Mouse (Mus musculus): ENCODE results near the gene Fam57b. TPM values are rescaled to one million over a fixed set of nuclear protein-coding genes. Genes with fewer than 3 reads are reported as not detected.

The Fam57b gene
- polyA plus RNA-seq, 1 experiment from 2014 or later, result 1.1 TPM

DNA sequence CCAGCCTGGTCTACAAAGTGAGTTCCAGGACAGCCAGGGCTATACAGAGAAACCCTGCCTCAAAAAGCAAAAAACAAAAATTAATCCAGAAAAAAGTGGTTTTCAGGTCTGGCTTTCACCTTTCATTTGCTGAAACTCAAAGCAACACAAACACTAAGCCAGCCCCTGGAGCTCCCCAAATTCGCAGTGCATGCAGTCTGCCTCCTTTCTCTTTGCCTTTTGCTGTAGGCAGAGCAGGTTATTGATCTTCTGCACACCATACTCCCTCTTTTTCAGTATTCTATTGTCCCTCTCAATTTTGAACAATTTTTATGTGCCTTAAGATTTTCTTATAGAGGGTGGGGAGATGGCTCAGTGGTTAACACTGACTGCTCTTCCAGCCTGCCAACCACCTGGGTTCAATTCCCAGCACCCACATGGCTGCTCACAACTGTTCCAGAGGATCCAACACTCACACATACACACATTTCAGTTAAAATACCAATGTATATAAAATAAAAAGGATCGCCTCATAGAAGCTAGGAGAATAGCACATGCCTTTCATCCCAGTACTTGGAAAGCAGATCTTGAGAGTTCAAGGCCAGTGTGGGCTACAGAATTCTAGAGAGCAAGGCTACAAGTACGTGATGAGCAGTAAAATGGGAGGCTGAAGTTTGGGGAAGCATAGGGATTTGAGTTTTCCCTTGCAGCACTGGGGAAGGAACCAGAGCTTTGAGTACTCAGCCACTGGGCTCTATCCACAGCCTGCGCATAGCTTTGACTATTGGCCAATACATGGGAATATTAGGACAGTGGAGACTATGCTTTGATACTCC is 3.8 kb upstream of the Fam57b start:
- Histone ChIP-seq H3K4me2 (ENCODE audit: low read depth, low read length) (no peak overlapping the region), H3K4me3 (ENCODE audit: low read depth, low read length) (no peak overlapping the region), H3K27me3 (replicated peaks; ENCODE audit: control insufficient read depth, insufficient read depth, low read length) (no peaks in the 10 kb centered on the region), H3K36me3 (ENCODE audit: control insufficient read depth, insufficient read depth, low read length) (peaks cover 51% of the 10 kb centered on the region), H3K4me1 (ENCODE audit: control insufficient read depth, insufficient read depth, low read length) (peaks cover 11% of the 10 kb centered on the region), H3K9me3 (ENCODE audit: control insufficient read depth, low read length) (no peaks in the 10 kb centered on the region), H3K27ac (replicated peaks; ENCODE audit: low read depth, low read length) (peak overlapping the region; percentile 96), H3K9ac (ENCODE audit: low read depth, low read length) (no peak overlapping the region)
- 70% methylated on average over 4 of the region's 4 CpGs for WGBS
- DNase-seq (ENCODE audit: low spot score) (no peak), ATAC-seq (ENCODE audit: low read depth) (no peak)

GRCm38 (mm10) chr7:126794271-126794605 is 3.2 kb upstream of the Fam57b start:
- ATAC-seq (ENCODE audit: low read depth), result no peak
- Histone ChIP-seq H3K4me1 (ENCODE audit: control insufficient read depth, insufficient read depth, low read length) (peaks cover 11% of the 10 kb centered on the region), H3K27me3 (replicated peaks; ENCODE audit: control insufficient read depth, insufficient read depth, low read length) (no peaks in the 10 kb centered on the region), H3K4me2 (ENCODE audit: low read depth, low read length) (no peak overlapping the region), H3K9ac (ENCODE audit: low read depth, low read length) (no peak overlapping the region), H3K9me3 (ENCODE audit: control insufficient read depth, low read length) (no peaks in the 10 kb centered on the region), H3K27ac (replicated peaks; ENCODE audit: low read depth, low read length) (no peak overlapping the region), H3K4me3 (ENCODE audit: low read depth, low read length) (no peak overlapping the region), H3K36me3 (ENCODE audit: control insufficient read depth, insufficient read depth, low read length) (peaks cover 45% of the 10 kb centered on the region)
- no peak for DNase-seq (ENCODE audit: low spot score)
- 72% methylated on average over 4 of the region's 4 CpGs for WGBS

DNA sequence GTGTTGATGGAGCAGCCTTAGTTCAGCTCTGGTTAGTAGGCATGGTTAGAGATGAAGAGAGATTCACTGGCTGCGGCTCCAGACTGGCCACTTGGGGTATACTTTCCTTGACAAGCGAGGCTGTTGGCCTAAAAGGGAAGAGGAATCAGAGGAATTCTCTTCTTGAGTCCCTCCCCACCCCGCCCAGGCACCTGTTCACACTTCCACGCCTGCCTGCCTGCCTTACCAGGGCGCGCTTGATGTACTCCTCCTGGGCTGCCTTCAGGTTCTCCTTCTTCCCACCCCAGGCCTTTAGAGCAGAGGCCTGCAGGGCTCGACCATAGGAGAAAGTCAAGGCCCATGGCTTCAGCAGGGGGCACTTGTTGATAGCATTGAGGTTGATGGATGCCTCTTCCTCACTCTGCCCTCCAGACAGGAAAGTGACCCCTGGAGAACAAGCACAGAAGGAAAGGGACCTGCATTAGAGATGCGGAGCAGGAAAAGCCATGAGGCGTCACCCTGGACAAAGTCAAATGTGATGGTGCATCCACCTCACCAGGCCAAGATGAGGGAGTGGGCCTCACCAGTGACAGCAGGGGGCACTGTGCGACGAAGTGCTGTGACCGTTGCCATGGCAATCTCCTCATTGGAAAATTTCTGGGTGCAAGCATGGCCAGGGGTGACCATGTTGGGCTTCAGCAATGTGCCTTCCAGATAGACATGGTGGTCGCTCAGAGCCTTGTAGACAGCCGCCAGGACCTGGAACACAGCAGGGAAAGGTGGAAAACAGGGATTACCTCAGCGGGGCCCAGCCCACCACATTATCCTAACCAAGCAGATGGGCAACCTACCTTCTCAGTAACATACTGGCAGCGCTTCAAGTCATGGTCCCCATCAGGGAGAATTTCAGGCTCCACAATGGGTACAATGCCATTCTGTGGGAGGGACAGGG is 1.8 kb upstream of the Fam57b start:
- H3K27me3 ChIP-seq (replicated peaks; ENCODE audit: control insufficient read depth, insufficient read depth, low read length), result no peaks in the 10 kb centered on the region
- no peak overlapping the region for H3K9ac ChIP-seq (ENCODE audit: low read depth, low read length)
- no peak overlapping the region for H3K4me2 ChIP-seq (ENCODE audit: low read depth, low read length)
- WGBS, result 85% methylated on average over 16 of the region's 16 CpGs
- peaks cover 38% of the 10 kb centered on the region for H3K36me3 ChIP-seq (ENCODE audit: control insufficient read depth, insufficient read depth, low read length)
- no peak for ATAC-seq (ENCODE audit: low read depth)
- H3K27ac ChIP-seq (replicated peaks; ENCODE audit: low read depth, low read length), result no peak overlapping the region
- H3K4me1 ChIP-seq (ENCODE audit: control insufficient read depth, insufficient read depth, low read length), result peaks cover 16% of the 10 kb centered on the region
- no peaks in the 10 kb centered on the region for H3K9me3 ChIP-seq (ENCODE audit: control insufficient read depth, low read length)
- H3K4me3 ChIP-seq (ENCODE audit: low read depth, low read length), result no peak overlapping the region
- no peak for DNase-seq (ENCODE audit: low spot score)

- Histone ChIP-seq H3K4me3 (ENCODE audit: low read depth, low read length) (0 out of 2 replicates have a peak overlapping the region, but pooled peaks have one; percentile 88), H3K9ac (ENCODE audit: low read depth, low read length) (0 out of 2 replicates have a peak overlapping the region, but pooled peaks have one; percentile 81), H3K36me3 (ENCODE audit: control insufficient read depth, insufficient read depth, low read length) (peaks cover 38% of the 10 kb centered on the region), H3K4me2 (ENCODE audit: low read depth, low read length) (peak overlapping the region; percentile 82), H3K27ac (replicated peaks; ENCODE audit: low read depth, low read length) (no peak overlapping the region), H3K9me3 (ENCODE audit: control insufficient read depth, low read length) (no peaks in the 10 kb centered on the region), H3K4me1 (ENCODE audit: control insufficient read depth, insufficient read depth, low read length) (peaks cover 11% of the 10 kb centered on the region), H3K27me3 (replicated peaks; ENCODE audit: control insufficient read depth, insufficient read depth, low read length) (no peaks in the 10 kb centered on the region)
- 72% methylated on average over 8 of the region's 8 CpGs for WGBS
- no peak for ATAC-seq (ENCODE audit: low read depth)
- DNase-seq (ENCODE audit: low spot score), result peak; percentile 34
Observed at GRCm38 (mm10) chr7:126796350-126796932, 1.0 kb upstream of the Fam57b start.

- peak overlapping the region; percentile 93 for H3K27ac ChIP-seq (replicated peaks; ENCODE audit: low read depth, low read length)
- DNase-seq (ENCODE audit: low spot score), result no peak
- peak overlapping the region; percentile 81 for H3K9ac ChIP-seq (ENCODE audit: low read depth, low read length)
- H3K9me3 ChIP-seq (ENCODE audit: control insufficient read depth, low read length), result no peaks in the 10 kb centered on the region
- under 1% methylated on average over 40 of the region's 40 CpGs for WGBS
- H3K4me2 ChIP-seq (ENCODE audit: low read depth, low read length), result peak overlapping the region; percentile 82
- H3K4me3 ChIP-seq (ENCODE audit: low read depth, low read length), result peak overlapping the region; percentile 88
- no peaks in the 10 kb centered on the region for H3K27me3 ChIP-seq (replicated peaks; ENCODE audit: control insufficient read depth, insufficient read depth, low read length)
- ATAC-seq (ENCODE audit: low read depth), result no peak
- peaks cover 11% of the 10 kb centered on the region for H3K4me1 ChIP-seq (ENCODE audit: control insufficient read depth, insufficient read depth, low read length)
- H3K36me3 ChIP-seq (ENCODE audit: control insufficient read depth, insufficient read depth, low read length), result peaks cover 38% of the 10 kb centered on the region
Observed at GRCm38 (mm10) chr7:126798127-126799049, 920 bp downstream of the Fam57b start.

GRCm38 (mm10) chr7:126799050-126799467 is 1.6 kb downstream of the Fam57b start:
- H3K4me3 ChIP-seq (ENCODE audit: low read depth, low read length), result peak overlapping the region; percentile 88
- DNase-seq (ENCODE audit: low spot score) (peak; percentile 99), ATAC-seq (ENCODE audit: low read depth) (peak; percentile 97)
- peaks cover 11% of the 10 kb centered on the region for H3K4me1 ChIP-seq (ENCODE audit: control insufficient read depth, insufficient read depth, low read length)
- H3K27ac ChIP-seq (replicated peaks; ENCODE audit: low read depth, low read length), result peak overlapping the region; percentile 99
- peak overlapping the region; percentile 82 for H3K4me2 ChIP-seq (ENCODE audit: low read depth, low read length)
- peak overlapping the region; percentile 84 for H3K9ac ChIP-seq (ENCODE audit: low read depth, low read length)
- H3K27me3 ChIP-seq (replicated peaks; ENCODE audit: control insufficient read depth, insufficient read depth, low read length), result no peaks in the 10 kb centered on the region
- WGBS, result 2% methylated on average over 10 of the region's 36 CpGs
- peaks cover 39% of the 10 kb centered on the region for H3K36me3 ChIP-seq (ENCODE audit: control insufficient read depth, insufficient read depth, low read length)
- no peaks in the 10 kb centered on the region for H3K9me3 ChIP-seq (ENCODE audit: control insufficient read depth, low read length)

GRCm38 (mm10) chr7:126799468-126800268 is 2.2 kb downstream of the Fam57b start:
- no peak for DNase-seq (ENCODE audit: low spot score)
- H3K36me3 ChIP-seq (ENCODE audit: control insufficient read depth, insufficient read depth, low read length), result peaks cover 38% of the 10 kb centered on the region
- WGBS, result under 1% methylated on average over 36 of the region's 38 CpGs

More at GRCm38 (mm10) chr7:126799468-126800268, 2.2 kb downstream of the Fam57b start:
- Histone ChIP-seq H3K27ac (replicated peaks; ENCODE audit: low read depth, low read length) (peak overlapping the region; percentile 99), H3K9ac (ENCODE audit: low read depth, low read length) (peak overlapping the region; percentile 84), H3K4me3 (ENCODE audit: low read depth, low read length) (peak overlapping the region; percentile 88), H3K9me3 (ENCODE audit: control insufficient read depth, low read length) (no peaks in the 10 kb centered on the region), H3K4me2 (ENCODE audit: low read depth, low read length) (peak overlapping the region; percentile 82), H3K4me1 (ENCODE audit: control insufficient read depth, insufficient read depth, low read length) (peaks cover 11% of the 10 kb centered on the region), H3K27me3 (replicated peaks; ENCODE audit: control insufficient read depth, insufficient read depth, low read length) (no peaks in the 10 kb centered on the region)
- peak; percentile 92 for ATAC-seq (ENCODE audit: low read depth)

Data from embryonic facial prominence, embryonic 14.5 days (tissue).